Mouse (Mus musculus): ENCODE results near the gene Inip. TPM values are rescaled to one million over a fixed set of nuclear protein-coding genes. Genes with fewer than 3 reads are reported as not detected.
"Not testable (repeated sequence)": the region's sequence is repeated elsewhere in the genome, so short reads cannot be mapped to it uniquely, and the experiment has no call there.

The Inip gene
- polyA plus RNA-seq, 1 experiment, result 7.6 TPM

- DNase-seq (ENCODE audit: low read depth), result no peak
These were observed 7.0 kb upstream of the Inip start for GRCm38 (mm10) chr4:59808396-59808795.

GRCm38 (mm10) chr4:59807521-59807920, 6.1 kb upstream of the Inip start:
- DNase-seq (ENCODE audit: low read depth), result no peak

GRCm38 (mm10) chr4:59806879-59807195, 5.4 kb upstream of the Inip start:
- no peak for DNase-seq (ENCODE audit: low read depth)

GRCm38 (mm10) chr4:59805968-59806878, 4.8 kb upstream of the Inip start:
- no peak for DNase-seq (ENCODE audit: low read depth)

- DNase-seq (ENCODE audit: low read depth), result no peak
These were observed 4.0 kb upstream of the Inip start, which contains the start of gene Snx30 for GRCm38 (mm10) chr4:59805181-59805967. Gene Snx30 (plus strand): TSS chr4:59805840.

GRCm38 (mm10) chr4:59804754-59805153, 3.4 kb upstream of the Inip start:
- no peak for DNase-seq (ENCODE audit: low read depth)

GRCm38 (mm10) chr4:59803358-59803757, 2.0 kb upstream of the Inip start:
- no peak for DNase-seq (ENCODE audit: low read depth)

- no peak for DNase-seq (ENCODE audit: low read depth)
These were observed 1.4 kb upstream of the Inip start for GRCm38 (mm10) chr4:59802792-59803191.

- DNase-seq (ENCODE audit: low read depth), result no peak
These were observed 718 bp upstream of the Inip start for GRCm38 (mm10) chr4:59802107-59802506.

GRCm38 (mm10) chr4:59800181-59800580, 1.2 kb downstream of the Inip start:
- DNase-seq (ENCODE audit: low read depth), result no peak

GRCm38 (mm10) chr4:59795788-59796455, 5.5 kb downstream of the Inip start:
- no peak for DNase-seq (ENCODE audit: low read depth)

GRCm38 (mm10) chr4:59794116-59794515, 7.3 kb downstream of the Inip start:
- no peak for DNase-seq (ENCODE audit: low read depth)

- not testable (repeated sequence) for DNase-seq (ENCODE audit: low read depth)
These were observed 7.8 kb downstream of the Inip start for GRCm38 (mm10) chr4:59793626-59794025.

GRCm38 (mm10) chr4:59789015-59789414, 12.4 kb downstream of the Inip start:
- peak; percentile 34 for DNase-seq (ENCODE audit: low read depth)

- no peak for DNase-seq (ENCODE audit: low read depth)
These were observed 14.3 kb downstream of the Inip start for GRCm38 (mm10) chr4:59787126-59787525.

- DNase-seq (ENCODE audit: low read depth), result no peak
These were observed 14.7 kb downstream of the Inip start for GRCm38 (mm10) chr4:59786661-59787060.

GRCm38 (mm10) chr4:59785412-59785811, 16.0 kb downstream of the Inip start:
- no peak for DNase-seq (ENCODE audit: low read depth)

- no peak for DNase-seq (ENCODE audit: low read depth)
These were observed 17.6 kb downstream of the Inip start for GRCm38 (mm10) chr4:59783685-59784279.

GRCm38 (mm10) chr4:59782853-59783684, 18.3 kb downstream of the Inip start:
- no peak for DNase-seq (ENCODE audit: low read depth)

GRCm38 (mm10) chr4:59780568-59780967, 20.8 kb downstream of the Inip start:
- DNase-seq (ENCODE audit: low read depth), result no peak

- no peak for DNase-seq (ENCODE audit: low read depth)
These were observed 23.6 kb downstream of the Inip start for GRCm38 (mm10) chr4:59777828-59778227.
